Comparison of ENCODE assay signal across 18 mouse cellular contexts in the genomic region with DNA sequence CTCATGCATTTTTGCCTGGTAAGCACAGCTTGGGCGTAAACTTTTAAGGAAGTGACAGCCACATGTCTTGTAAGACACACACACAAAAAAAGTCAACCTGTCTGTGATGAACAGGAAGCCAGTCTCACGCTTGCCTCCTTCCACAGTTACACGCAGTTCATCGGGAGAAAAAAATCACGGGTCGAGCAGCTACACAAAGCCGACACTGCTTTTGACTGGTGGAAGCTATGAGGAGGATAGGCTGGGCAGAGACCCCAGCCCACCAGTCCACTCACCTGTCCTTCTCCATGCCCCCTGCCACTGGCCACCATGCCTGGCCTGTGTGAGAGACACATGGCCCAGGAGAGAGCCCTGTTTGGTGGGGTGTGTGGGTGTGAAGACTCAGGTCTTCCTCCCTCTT.
A peak's percentile ranks its signal among the peaks of the same experiment; 100 is the strongest.
DNase-seq lines count a peak whose midpoint lies in the region; ATAC-seq lines count a peak whose summit lies in the region.
"Had no signal": no experiment of that assay in that cellular context is flagged by ENCODE, and none has a peak within 500 bp of the region (broad histone marks: within the 10 kb centered on the region; RNA-seq: fewer than 3 reads in every experiment).

No protein-coding gene starts in this region.

- ATAC-seq in megakaryocyte, adult 5-6 weeks (ENCODE audit: poor library complexity, severe bottlenecking) = peak; percentile 58
- no peak for ATAC-seq in cerebellum, adult (ENCODE audit: insufficient number of reproducible peaks, low FRiP score, low TSS enrichment)
- ATAC-seq: forebrain, embryonic 14.5 days; Patski had no signal

- peak; percentile 67 for DNase-seq in CD4-positive, CD25-positive, alpha-beta regulatory T cell, adult 2 months (ENCODE audit: low read depth, low spot score)
- peak; percentile 62 for DNase-seq in T-cell, adult 2 months (ENCODE audit: low spot score)
- peak; percentile 59 for DNase-seq in thymus, postnatal 14 days
- no peak for DNase-seq in cerebellum, adult 11 months
- no peak for DNase-seq in layer of hippocampus, adult 8-10 months (ENCODE audit: low spot score in 2 of 2)
- no peak for DNase-seq in layer of hippocampus, postnatal 25 days (ENCODE audit: extremely low spot score in 1 of 2, low spot score in 1 of 2)
- DNase-seq: adrenal gland, adult 8-10 months; cerebellum, adult 8-10 months; gastrocnemius, adult 2 months; kidney, adult 2 months; kidney, postnatal 25 days; lung, postnatal 36 days; midbrain, embryonic 14.5 days; right cerebral cortex, adult 18-20 months had no signal

Comparison
In these comparisons a context has a peak if more than half of its experiments do, and no peak if none do; other contexts are left out.
1. DNase-seq: peak in CD4-positive, CD25-positive, alpha-beta regulatory T cell, adult 2 months (single experiment), T-cell, adult 2 months (single experiment) and thymus, postnatal 14 days (single experiment); none in cerebellum, adult 11 months (single experiment), layer of hippocampus, adult 8-10 months (0 of 2) and layer of hippocampus, postnatal 25 days (0 of 2).